Mouse (Mus musculus) gastrocnemius, postnatal 36 days (tissue): ENCODE measurements around the gene Rhoc. TPM values are rescaled to one million over a fixed set of nuclear protein-coding genes. Genes with fewer than 3 reads are reported as not detected.
"Not testable (repeated sequence)": the region's sequence is repeated elsewhere in the genome, so short reads cannot be mapped to it uniquely, and the experiment has no call there.

Source experiments
- DNase-seq, 2 experiments: peaks; one replicate each; pipeline ENCODE4 v3.0.0; 2022
- intact Hi-C: fragments of 180-260 bp; cut with DNase I; formaldehyde crosslinking; loops from one replicate; pipeline ENCODE4 v1.15.1; 2025
- long read RNA-seq, 2 experiments: library from polyadenylated mRNA; stranded (forward); transcript quantifications; one replicate each; pipeline ENCODE4 v2.0.0; 2021
- total RNA-seq, 2 experiments: library from RNA; stranded (reverse); gene quantifications; 2 replicates each; pipeline ENCODE4 v1.2.3; 2021

Gene Rhoc
- 10 to 100 TPM; 31.8 to 39.4 TPM for total RNA-seq
- long read RNA-seq, experiment 1, transcript Rhoc-201 (5 exons, 1,202 nt), result major isoform, 23 of 28 reads
- long read RNA-seq, experiment 1, partial matches to known transcripts, result 0 of 28 reads
- long read RNA-seq, experiment 1, other reads (novel, unspliced or antisense), result 3 of 28 reads
- long read RNA-seq, experiment 2, transcript Rhoc-201 (5 exons, 1,202 nt), result major isoform, 25 of 35 reads
- long read RNA-seq, experiment 2, partial matches to known transcripts, result 2 of 35 reads
- long read RNA-seq, experiment 2, other reads (novel, unspliced or antisense), result 7 of 35 reads

DNA sequence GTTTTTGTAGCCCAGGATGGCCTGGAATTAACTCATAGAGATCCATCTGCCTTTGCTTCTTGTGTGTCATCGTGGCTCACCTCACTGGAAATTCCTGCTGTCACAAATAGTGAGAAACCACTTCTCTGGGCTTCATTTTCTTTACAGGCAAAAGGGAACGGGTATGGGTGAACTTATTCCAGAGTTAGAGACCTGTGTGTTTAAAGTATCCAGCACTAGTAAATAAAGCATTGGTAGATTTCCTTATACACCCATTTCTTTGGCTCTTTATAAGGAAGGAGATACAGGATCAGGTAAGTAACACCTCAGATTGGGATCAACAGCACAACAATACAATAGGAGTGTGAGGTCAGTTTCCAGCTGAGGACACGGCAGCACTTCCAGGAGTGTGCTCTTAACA is at the start of gene Rhoc:
TSS of gene Rhoc (plus strand) at position 301 of the 400 bp plus-strand sequence.
- DNase-seq, result no peak
- intact Hi-C loops, result loop anchor here (10.0 kb wide), 1 partner anchor 267 kb away; the partner anchor contains the start of gene Cttnbp2nl

DNA sequence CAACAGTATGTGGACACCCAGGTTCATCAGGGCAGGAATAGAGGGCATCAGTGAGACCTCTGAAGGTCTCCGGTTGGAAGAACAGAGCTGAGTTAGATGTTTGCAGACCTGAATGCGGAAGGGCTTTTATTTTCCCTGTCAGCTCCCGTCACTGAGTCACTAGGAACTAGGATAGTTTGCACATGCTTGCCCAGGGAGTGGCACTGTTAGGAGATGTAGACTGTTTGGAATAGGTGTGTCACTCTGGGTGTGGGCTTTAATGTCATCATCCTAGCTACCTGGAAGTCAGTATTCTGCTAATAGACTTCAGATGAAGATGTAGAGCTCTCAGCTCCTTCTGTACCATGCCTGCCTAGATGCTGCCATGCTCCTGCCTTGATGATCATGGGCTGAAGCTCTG is 46.2 kb upstream of the Rhoc start:
- intact Hi-C loops, result no loop called here
- DNase-seq, result no peak

DNA sequence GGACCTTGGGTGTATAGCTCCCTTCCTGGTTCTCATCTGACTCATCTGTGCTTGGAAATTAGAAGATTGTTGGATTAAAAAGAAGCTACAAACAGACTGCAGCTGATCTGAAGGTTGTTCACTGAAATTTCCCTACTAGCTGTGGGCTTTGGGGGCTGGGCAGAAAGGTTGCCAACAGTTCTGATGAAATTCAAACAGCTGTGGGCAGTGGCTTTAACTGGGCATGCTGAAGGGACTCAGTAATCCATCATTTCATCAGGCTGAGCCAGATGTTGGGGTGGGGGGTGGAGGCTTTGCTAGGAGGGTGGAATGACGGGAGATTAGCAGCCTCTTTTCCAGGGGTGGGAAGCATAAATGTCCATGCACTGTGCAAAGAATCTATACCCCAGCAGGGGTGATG is 45.0 kb upstream of the Rhoc start:
- DNase-seq, result no peak
- intact Hi-C loops, result no loop called here

DNA sequence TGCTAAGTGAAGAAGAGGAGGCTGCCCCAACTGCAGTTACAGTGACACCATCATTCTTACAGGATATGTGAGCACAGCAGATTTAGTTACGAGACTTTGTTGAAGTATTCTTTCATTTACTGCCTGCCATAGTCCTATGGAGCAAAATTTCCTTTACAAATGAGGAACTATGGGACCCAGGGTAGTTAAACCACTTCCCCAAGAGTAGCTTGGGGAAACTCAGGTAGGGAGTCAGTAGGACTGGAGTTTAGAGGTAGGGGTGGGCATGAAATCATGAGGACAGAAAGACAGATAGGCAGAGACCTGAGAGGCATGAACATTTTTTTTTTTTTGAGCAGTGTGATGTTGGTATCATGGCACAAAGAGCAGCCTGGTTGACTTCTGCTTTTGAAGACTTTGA is 44.3 kb upstream of the Rhoc start:
- intact Hi-C loops, result no loop called here
- DNase-seq, result no peak

DNA sequence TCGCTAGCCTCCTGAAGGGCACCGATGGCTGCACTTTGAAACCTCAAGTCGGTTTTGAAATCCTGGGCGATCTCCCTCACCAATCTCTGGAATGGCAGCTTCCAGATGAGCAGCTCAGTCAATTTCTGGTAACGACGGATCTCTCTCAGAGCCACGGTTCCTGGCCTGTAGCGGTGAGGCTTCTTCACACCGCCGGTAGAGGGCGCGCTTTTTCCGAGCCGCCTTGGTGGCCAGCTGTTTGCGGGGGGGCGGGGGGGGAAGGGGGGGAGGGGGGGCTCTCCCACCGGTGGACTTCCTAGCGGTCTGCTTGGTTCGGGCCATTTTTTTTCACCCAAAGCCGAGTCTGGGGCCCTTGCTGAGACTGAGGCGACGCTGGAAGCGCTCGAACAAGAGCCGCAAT is 35.3 kb upstream of the Rhoc start:
- DNase-seq, intact Hi-C loops: not testable (repeated sequence)

DNA sequence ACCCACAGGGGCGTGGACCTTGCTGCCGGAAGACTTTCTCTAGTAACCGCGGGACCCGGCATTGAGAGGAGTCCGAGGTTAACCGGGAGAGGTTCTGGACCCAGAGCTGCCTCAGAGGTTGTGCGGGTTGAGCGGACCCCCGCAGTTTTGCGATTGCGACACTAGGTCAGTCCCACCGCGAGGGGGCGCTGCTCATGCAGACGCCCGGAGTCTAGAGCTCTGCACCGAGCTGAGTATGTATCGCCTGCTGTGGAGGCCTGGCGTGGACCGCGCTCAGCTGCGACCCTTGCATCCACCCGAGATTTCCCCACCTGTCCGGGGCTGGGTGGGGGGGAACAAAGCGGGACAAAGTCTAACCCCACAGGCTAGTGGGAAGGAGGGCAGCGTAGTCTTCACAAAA is 29.8 kb upstream of the Rhoc start:
- intact Hi-C loops, result no loop called here
- peak; percentile 51 to 58 for DNase-seq

DNA sequence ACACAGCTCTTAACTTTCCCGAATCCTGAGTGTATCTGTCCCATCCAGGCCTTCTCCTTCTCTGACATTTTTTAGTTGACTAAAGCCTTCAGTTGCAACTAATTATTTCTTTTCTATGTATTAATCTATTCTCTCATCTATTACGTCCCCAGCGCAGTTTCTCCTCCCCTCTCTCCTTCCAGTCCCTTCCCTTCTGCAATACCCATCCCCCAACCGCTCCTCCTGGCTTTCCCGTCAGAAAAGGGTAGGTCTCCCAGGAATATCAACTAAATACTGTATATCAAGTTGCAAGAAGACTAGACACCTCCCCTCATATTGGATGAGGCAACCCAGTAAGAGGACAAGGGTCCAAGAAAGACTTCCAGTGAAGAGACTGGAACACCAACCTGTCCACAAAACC is 29.3 kb upstream of the Rhoc start:
- intact Hi-C loops, result no loop called here
- no peak for DNase-seq

DNA sequence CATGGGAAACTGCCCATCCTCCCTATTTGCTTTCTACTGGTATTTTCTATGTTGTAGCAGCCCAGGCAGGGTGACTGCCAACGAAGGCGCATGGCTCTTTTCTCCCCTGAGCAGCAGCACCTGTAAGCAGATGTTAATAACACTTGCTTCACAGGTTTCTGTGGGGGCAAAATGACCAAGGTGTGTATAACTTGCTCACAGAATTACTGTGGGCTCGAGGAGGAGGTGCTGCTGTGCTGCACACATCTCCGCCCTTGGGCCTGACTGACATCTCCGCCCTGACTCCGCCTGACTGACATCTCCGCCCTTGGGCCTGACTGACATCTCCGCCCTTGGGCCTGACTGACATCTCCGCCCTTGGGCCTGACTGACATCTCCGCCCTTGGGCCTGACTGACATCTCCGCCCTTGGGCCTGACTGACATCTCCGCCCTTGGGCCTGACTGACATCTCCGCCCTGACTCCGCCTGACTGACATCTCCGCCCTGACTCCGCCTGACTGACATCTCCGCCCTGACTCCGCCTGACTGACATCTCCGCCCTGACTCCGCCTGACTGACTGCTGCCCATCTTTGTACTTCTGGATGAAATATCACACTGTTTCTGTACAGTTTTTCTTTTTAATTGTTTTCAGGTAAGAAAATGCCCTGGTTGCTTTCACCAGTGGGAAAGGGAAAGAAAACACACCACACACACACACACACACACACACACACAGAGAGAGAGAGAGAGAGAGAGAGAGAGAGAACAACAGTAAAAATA is 25.9 kb upstream of the Rhoc start:
- intact Hi-C loops, DNase-seq: not testable (repeated sequence)

DNA sequence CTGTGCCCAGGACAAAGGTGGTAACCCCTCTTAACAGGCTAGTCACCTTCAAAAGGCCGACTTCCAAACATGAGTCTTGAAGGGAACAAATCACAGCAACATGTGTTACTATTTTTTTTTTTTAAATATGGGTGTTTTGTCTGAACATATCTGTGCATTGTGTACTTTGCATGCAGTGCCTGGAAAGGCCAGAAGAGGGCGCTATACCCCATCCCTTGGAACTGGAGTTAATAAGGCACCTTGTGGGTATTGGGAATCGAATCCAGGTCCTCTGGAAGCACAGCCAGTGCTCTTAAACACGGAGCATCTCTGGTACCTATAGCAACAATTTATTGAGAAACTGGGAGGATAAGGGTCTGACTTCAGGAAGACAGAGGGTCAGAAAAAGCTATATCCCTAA is 23.2 kb upstream of the Rhoc start:
- DNase-seq, result no peak
- intact Hi-C loops, result no loop called here

DNA sequence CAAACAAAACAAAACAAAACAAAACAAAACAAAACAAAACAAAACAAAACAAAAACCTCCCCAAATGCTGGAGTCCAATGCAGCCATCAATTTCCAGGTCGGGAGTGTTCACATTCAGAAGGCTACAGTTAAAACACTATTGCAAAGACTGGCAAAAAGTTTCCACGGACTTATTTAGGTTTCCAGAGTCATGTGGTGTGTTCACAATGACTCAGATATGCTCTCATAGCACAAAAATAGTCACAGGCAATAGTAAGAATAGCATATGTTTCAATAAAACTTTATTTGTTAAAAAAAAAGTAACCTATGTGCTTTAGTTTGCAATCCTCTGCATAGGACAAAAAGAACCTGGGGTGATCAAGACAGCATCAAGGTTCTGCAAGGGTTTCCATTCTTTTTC is 21.0 kb upstream of the Rhoc start:
- DNase-seq, result no peak
- intact Hi-C loops, result no loop called here

DNA sequence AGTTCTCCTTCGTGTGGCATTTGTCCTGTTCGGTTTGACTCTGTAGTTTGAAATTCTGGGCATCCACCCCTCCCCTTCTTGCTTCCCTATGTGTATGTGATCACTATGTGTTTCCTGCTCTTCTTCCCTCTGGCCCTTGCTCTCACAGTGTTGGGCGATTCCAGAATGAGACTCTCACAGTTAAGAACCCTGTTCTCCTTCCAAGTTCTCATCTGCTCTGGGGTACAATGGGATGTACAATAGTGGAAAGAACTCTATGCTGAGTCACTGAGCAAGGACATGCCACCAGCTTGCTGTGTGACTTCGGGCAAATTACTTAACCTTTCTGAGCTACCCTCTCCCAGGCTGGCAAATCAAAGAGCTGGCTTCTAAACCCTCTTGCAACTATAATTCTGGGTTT is 20.5 kb upstream of the Rhoc start:
- no peak for DNase-seq
- intact Hi-C loops, result no loop called here

DNA sequence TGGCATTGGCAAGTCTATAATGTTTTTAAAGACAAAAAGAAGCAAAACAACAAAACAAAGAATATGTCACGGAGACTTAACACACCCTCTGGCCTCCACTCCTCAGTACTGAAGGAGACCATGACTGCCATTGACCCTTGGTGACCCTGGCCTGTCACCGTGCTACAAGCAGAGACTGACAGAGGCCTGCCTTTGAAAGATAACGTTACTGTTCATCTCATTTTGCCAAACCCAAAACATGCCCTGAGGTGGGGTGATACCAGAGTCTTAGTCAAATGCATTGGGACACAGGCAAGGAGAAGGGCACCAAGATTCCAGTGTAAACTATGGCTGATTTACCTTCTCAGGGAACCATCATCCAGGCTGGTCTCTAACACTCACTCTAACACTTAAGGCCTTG is 19.0 kb upstream of the Rhoc start:
- intact Hi-C loops, result no loop called here
- DNase-seq, result no peak

DNA sequence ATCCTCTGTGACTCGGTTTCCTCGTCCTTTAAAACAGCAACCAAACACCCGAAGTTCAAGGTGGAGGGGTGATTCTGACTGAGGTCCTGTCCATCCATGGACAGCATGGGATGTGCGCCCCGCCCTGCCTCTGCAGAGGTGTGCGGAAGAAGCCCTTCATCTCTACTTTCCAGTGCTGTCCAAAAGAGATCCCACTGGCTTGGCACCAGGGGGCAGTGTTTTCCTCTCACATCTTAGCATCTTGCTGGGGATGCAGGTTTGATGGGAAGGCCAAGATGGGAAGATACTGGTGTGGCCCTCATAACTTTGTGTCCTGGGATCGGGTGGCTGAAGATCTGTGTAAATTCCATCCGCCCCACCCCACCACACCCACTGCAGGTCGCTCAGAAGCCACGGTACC is 18.1 kb upstream of the Rhoc start:
- intact Hi-C loops, result no loop called here
- DNase-seq, result no peak

DNA sequence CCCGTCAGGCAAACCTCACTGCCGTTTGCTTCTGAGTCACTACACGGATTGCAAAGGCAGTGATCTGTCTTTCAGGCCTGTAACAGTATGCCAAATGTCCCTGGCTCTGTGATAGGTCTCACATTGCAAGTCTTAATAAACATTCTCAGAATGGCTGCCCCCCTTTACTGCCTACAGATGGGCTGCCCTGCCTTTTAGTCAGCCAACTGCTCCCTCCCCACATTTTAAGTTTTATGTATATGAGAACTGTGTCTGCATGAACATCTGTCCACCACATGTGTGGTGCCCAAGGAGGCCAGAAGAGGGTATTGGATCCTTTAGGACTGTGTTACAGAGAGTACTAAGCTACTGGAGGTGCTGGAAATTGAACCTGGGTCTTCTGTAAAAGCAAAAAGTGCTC is 17.3 kb upstream of the Rhoc start:
- no peak for DNase-seq
- intact Hi-C loops, result no loop called here

DNA sequence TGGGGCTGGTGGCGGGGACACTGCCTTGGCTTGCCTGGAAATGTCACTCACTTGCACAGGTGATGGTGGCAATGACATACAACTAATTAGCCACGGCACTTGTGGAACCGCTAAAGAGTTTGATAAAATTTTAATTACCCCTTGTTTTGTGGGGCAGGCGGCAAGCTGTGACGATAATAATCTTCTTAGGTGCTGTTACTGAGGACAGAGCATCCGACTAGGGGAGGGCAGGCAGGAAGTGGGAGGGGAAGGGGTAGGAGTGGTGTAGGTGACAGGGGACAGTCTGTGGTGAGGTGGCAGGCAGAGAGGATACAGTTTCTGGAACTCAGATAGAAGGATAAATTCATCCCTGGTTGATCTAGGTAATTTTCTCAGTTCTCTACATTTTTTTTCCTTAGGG is 16.7 kb upstream of the Rhoc start:
- intact Hi-C loops, result no loop called here

DNA sequence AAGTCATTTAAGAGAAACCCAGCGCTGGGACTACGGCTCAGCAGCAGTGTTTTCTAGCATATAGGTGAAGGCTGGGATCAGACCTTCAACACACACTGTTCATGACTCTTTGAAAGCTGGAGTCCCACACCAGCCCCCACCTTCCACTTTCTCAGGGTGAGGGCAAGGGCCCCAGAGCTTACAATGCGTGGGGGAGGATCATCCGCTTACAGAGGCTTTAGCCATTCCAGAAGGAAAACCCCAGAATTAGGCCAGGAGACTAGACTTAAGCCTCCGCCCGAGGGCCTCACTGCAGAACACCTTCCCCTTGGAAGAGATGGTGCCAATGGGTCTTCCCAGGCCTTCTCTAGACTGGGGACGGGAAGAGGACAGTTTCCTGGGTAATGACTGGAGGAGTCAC is 14.9 kb upstream of the Rhoc start:
- intact Hi-C loops, result no loop called here

More for the DNA sequence above, 16.7 kb upstream of the Rhoc start:
- no peak for DNase-seq

DNA sequence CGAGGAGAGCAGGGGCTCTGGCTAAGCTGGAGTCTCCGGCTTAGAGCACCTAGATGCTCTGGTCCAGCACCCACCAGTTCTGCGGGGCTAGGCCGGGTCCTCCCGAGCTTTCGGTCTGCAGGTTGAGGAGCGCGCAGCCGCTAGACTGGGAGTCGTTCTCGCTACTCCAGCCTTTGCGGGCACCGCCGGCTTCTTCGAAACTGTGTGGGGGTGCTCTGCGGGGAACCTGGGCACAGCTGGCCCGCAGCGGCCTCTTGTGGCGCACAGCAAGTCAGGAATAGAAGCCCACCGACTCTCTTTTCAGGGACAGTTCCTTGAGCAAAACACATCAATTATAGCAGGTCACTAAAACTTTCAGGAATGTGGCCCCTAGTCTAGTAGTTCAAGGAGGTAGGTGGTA is 10.8 kb upstream of the Rhoc start:
- intact Hi-C loops, result loop anchor here (5.0 kb wide), 1 partner anchor 190 kb away; no protein-coding TSS in a partner anchor
- DNase-seq, result no peak

More for the DNA sequence above, 14.9 kb upstream of the Rhoc start:
- no peak for DNase-seq

DNA sequence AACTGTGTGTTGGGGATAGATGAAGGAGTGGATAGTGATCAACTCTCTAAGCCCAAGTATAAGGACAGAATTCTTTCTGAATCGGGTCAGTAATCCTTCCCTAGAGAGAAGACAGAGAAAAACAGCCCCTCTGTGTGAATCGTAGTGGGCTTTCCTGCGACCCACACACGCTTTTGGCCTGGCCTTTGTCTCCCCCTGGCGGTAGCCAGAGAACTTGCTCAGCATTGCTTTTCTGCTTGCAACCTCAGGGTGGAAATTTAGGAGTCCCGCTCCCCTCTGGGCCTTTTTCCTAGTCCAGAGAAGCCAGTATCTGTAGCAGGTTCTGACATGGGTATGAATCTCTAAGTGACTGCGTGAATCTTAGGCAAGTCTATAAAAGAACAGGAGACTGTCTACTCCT is 8.2 kb upstream of the Rhoc start:
- intact Hi-C loops, result loop anchor here (5.0 to 10.0 kb wide), 2 partner anchors 187 to 275 kb away; partner anchors contain the start of gene Cttnbp2nl
- DNase-seq, result peak in 1 of 2 experiments; percentile 47

DNA sequence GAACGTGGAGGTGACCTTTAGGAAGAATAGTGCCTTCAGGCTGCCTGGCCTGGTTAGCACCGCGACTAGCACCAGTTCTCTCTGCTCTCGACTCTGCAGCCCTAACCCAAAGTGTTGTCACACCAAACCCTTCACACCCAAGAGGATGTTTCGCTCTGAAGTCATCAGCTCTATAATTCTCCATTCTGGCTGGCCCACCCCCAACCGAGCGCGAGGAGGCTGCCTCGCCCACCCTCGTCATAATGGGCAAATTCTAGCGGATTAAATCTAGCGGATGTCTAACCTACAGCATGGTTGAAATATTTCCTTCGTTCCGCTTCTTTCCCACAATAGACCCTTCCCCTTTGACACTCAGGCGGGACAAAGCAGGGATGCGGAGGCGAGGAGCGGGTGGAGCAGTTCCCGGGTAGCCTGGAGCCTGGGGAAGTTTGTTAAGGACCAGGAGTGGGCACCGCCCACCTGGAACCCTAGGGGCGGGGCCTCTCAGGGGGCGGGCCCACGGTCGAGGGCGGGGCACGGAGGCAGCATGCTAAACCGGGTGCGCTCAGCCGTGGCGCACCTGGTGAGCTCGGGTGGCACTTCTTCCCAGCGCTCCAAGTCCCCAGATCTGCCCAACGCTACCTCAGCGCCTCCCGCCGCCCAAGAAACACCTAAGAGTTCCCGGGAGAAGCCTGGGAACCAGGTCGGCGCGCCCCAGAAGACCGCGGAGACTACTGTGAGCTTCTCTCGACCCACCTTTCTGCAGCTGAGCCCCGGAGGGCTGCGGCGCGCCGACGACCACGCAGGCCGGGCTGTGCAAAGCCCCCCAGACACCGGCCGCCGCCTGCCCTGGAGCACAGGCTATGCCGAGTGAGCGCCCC is 7.4 kb upstream of the Rhoc start, which contains the start of gene Ppm1j:
TSS of gene Ppm1j (plus strand) at position 496 of the 860 bp plus-strand sequence.
- intact Hi-C loops, result loop anchor here (10.0 kb wide), 1 partner anchor 274 kb away; the partner anchor contains the start of gene Cttnbp2nl
- peak; percentile 66 to 72 for DNase-seq

DNA sequence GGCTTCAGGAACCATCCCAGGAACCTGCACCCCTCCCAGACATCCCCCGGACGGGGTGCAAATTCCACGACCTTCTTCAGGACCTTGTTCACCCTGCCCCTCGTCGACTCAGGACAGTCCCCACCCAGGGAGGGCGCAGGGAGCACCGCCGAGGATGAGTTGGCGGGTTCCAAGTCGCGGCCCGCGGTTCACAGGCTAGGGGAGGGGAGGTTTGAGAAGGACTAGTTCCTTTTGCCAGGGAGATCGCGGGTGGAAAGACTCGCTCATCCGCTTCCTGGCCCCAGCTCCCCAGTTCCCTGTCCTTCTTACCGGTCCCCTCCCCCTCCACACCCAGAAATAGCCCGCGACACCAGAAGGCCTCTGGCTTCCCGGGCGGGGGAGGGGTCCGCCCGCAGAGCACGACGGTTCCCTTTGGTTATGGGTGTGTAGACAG is 6.7 kb upstream of the Rhoc start, which contains the start of gene Fam19a3:
TSS of gene Fam19a3 (minus strand) at position 370 of the 433 bp plus-strand sequence.
- DNase-seq, result peak; percentile 57 to 61
- intact Hi-C loops, result loop anchor here (10.0 kb wide), 1 partner anchor 273 kb away; the partner anchor contains the start of gene Cttnbp2nl
